ENCODE assay signal across 7 mouse cellular contexts in the genomic region with DNA sequence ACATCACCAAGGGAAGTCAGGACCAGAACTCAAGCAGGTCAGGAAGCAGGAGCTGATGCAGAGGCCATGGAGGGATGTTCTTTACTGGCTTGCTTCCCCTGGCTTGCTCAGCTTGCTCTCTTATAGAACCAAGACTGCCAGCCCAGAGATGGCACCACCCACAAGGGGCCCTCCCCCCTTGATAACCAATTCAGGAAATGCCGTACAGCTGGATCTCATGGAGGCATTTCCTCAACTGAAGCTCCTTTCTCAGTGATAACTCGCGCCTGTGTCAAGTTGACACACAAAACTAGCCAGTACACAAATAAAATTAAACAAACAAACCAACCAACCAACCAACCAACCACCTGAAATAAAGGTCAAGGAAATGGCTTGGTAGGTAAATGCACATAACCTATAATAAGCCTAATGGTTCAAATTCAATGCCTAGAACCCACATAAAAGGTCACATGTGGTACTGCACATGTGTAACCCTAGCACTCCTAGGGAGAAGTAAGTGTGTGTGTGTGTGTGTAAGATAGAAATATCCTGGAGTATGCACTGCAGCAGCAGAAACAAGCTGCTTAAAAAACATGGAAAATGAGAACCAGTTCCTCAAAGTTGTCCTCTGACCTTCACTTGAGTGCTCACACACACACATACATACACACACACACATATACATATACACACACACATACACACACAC. TPM values are rescaled to one million over a fixed set of nuclear protein-coding genes. Genes with fewer than 3 reads are reported as not detected.
DNase-seq lines count a peak whose midpoint lies in the region; ATAC-seq and TF ChIP-seq lines count a peak whose summit lies in the region.
"Not testable (repeated sequence)": the region's sequence is repeated elsewhere in the genome, so short reads cannot be mapped to it uniquely, and the experiment has no call there.

No protein-coding gene starts in this region.

- not testable (repeated sequence) for H3K36me3 ChIP-seq in forebrain, embryonic 12.5 days (replicated peaks); kidney, embryonic 14.5 days (ENCODE audit: control insufficient read depth, insufficient read depth, low read length); liver, embryonic 14.5 days (replicated peaks; ENCODE audit: control insufficient read depth, insufficient read depth, low read depth); midbrain, embryonic 14.5 days (ENCODE audit: control insufficient read depth, insufficient read depth, low read length); stomach, embryonic 15.5 days
- peaks cover 33% of the 10 kb centered on the region for H3K36me3 ChIP-seq in hindbrain, embryonic 10.5 days

- H3K27me3 ChIP-seq in forebrain, embryonic 12.5 days; hindbrain, embryonic 10.5 days (ENCODE audit: insufficient read depth, poor library complexity, severe bottlenecking); kidney, embryonic 14.5 days (ENCODE audit: control insufficient read depth, insufficient read depth, low read length); liver, embryonic 14.5 days (ENCODE audit: control insufficient read depth, insufficient read depth, low read length); midbrain, embryonic 14.5 days (ENCODE audit: control insufficient read depth, insufficient read depth, low read length); stomach, embryonic 15.5 days (replicated peaks): not testable (repeated sequence)

- peak overlapping the region; percentile 77 for H3K4me3 ChIP-seq in forebrain, embryonic 12.5 days (replicated peaks)
- peak overlapping the region; percentile 79 for H3K4me3 ChIP-seq in hindbrain, embryonic 10.5 days
- peak overlapping the region; percentile 65; the same call in 1 of the 2 replicates for H3K4me3 ChIP-seq in kidney, embryonic 14.5 days (ENCODE audit: low read length)
- H3K4me3 ChIP-seq in liver, embryonic 14.5 days (ENCODE audit: insufficient read depth in 1 of 2, low read depth in 2 of 2, low read length in 2 of 2), result peak overlapping the region; percentile 88 to 90
- not testable (repeated sequence) for H3K4me3 ChIP-seq in midbrain, embryonic 14.5 days (replicated peaks; ENCODE audit: low read depth, low read length)
- peak overlapping the region; percentile 85; the same call in 1 of the 2 replicates for H3K4me3 ChIP-seq in stomach, embryonic 15.5 days (replicated peaks)

- not testable (repeated sequence) for ATAC-seq in forebrain, embryonic 12.5 days (ENCODE audit: low FRiP score); kidney, embryonic 14.5 days (ENCODE audit: low FRiP score, low TSS enrichment); liver, embryonic 14.5 days (ENCODE audit: insufficient read depth); midbrain, embryonic 14.5 days (ENCODE audit: low FRiP score, low TSS enrichment); stomach, embryonic 15.5 days (ENCODE audit: insufficient read depth, low FRiP score, low read depth)

- H3K27ac ChIP-seq in forebrain, embryonic 12.5 days; hindbrain, embryonic 10.5 days; kidney, embryonic 14.5 days (ENCODE audit: low read depth, low read length); midbrain, embryonic 14.5 days (replicated peaks; ENCODE audit: low read depth, low read length); stomach, embryonic 15.5 days: not testable (repeated sequence)
- H3K27ac ChIP-seq in liver, embryonic 14.5 days, result peak overlapping the region; percentile 78

- not testable (repeated sequence) for TF ChIP-seq EP300 in liver, embryonic 14.5 days (IDR thresholded peaks at IDR 0.05; ENCODE audit: low read depth)

- TF ChIP-seq CTCF in liver, embryonic 14.5 days (IDR thresholded peaks at IDR 0.05; ENCODE audit: low read depth), result not testable (repeated sequence)

- H3K9ac ChIP-seq in forebrain, embryonic 12.5 days, result peak overlapping the region; percentile 71
- not testable (repeated sequence) for H3K9ac ChIP-seq in kidney, embryonic 14.5 days (ENCODE audit: low read depth, low read length); midbrain, embryonic 14.5 days (replicated peaks; ENCODE audit: low read length); stomach, embryonic 15.5 days
- peak overlapping the region; percentile 79 for H3K9ac ChIP-seq in liver, embryonic 14.5 days (replicated peaks)

- peak overlapping the region; percentile 72 for H3K4me2 ChIP-seq in forebrain, embryonic 12.5 days
- peak overlapping the region; percentile 72 for H3K4me2 ChIP-seq in kidney, embryonic 14.5 days (replicated peaks; ENCODE audit: low read depth, low read length)
- peak overlapping the region; percentile 86 for H3K4me2 ChIP-seq in liver, embryonic 14.5 days (ENCODE audit: low read depth)
- peak overlapping the region; percentile 74 for H3K4me2 ChIP-seq in midbrain, embryonic 14.5 days (ENCODE audit: low read length)
- H3K4me2 ChIP-seq in stomach, embryonic 15.5 days, result peak overlapping the region; percentile 69

- peak; percentile 15 for DNase-seq in T-cell, adult 2 months (ENCODE audit: low spot score)
- DNase-seq in hindbrain, embryonic 10.5 days (ENCODE audit: low spot score); midbrain, embryonic 14.5 days: not testable (repeated sequence)
- DNase-seq in liver, embryonic 14.5 days (ENCODE audit: low read depth in 3 of 3, low spot score in 3 of 3), result peak in 2 of 3 experiments; percentile 25 to 30

- peaks cover 12% of the 10 kb centered on the region for H3K4me1 ChIP-seq in forebrain, embryonic 12.5 days
- H3K4me1 ChIP-seq in hindbrain, embryonic 10.5 days (replicated peaks), result peaks cover 18% of the 10 kb centered on the region
- H3K4me1 ChIP-seq in kidney, embryonic 14.5 days (ENCODE audit: control insufficient read depth, insufficient read depth, low read length), result peaks cover 11% of the 10 kb centered on the region; the same call in 1 of the 2 replicates
- peaks cover 10 to 17% of the 10 kb centered on the region in 2 experiments for H3K4me1 ChIP-seq in liver, embryonic 14.5 days (replicated peaks; ENCODE audit: control insufficient read depth in 2 of 2, insufficient read depth in 2 of 2, low read length in 1 of 2)
- not testable (repeated sequence) for H3K4me1 ChIP-seq in midbrain, embryonic 14.5 days (ENCODE audit: control insufficient read depth, insufficient read depth, low read length); stomach, embryonic 15.5 days

- not testable (repeated sequence) for H3K9me3 ChIP-seq in forebrain, embryonic 12.5 days; hindbrain, embryonic 10.5 days; kidney, embryonic 14.5 days (ENCODE audit: control insufficient read depth, low read length); liver, embryonic 14.5 days (ENCODE audit: control insufficient read depth, low read length); midbrain, embryonic 14.5 days (ENCODE audit: control insufficient read depth, low read length); stomach, embryonic 15.5 days

- 83% methylated on average over 3 of the region's 3 CpGs for WGBS in forebrain, embryonic 12.5 days
- WGBS in hindbrain, embryonic 10.5 days, result 92% methylated on average over 3 of the region's 3 CpGs
- WGBS in kidney, embryonic 14.5 days, result 80% methylated on average over 3 of the region's 3 CpGs
- WGBS in liver, embryonic 14.5 days (ENCODE audit: insufficient replicate concordance), result 7% methylated on average over 3 of the region's 3 CpGs
- WGBS in midbrain, embryonic 14.5 days, result 89% methylated on average over 3 of the region's 3 CpGs
- 64% methylated on average over 3 of the region's 3 CpGs for WGBS in stomach, embryonic 15.5 days

RNA-seq across cellular contexts. Expression of a gene that starts 1.5 kb away (rescaled TPM):
- polyA plus RNA-seq in forebrain, embryonic 12.5 days (2016; fragmentation: Nextera tagmentation; extraction: Ambion mirVana), result 14.3 and 17.9 TPM in 2 replicates
- polyA plus RNA-seq in hindbrain, embryonic 10.5 days (2016; fragmentation: Nextera tagmentation; extraction: Ambion mirVana), result 13.7 and 14.6 TPM in 2 replicates
- polyA plus RNA-seq in kidney, embryonic 14.5 days (2014; fragmentation: Nextera tagmentation; extraction: Ambion mirVana), result 8.5 and 9.3 TPM in 2 replicates
- polyA plus RNA-seq in liver, embryonic 14.5 days (2012; rRNA removed), result 3.4 and 4.2 TPM in 2 replicates
- polyA plus RNA-seq in liver, embryonic 14.5 days (2014; fragmentation: Nextera tagmentation; extraction: Ambion mirVana), result 4.0 and 4.2 TPM in 2 replicates
- 3.3 and 3.7 TPM in 2 replicates for polyA plus RNA-seq in midbrain, embryonic 14.5 days (2014; fragmentation: Nextera tagmentation; extraction: Ambion mirVana)
- 5.5 and 6.1 TPM in 2 replicates for polyA plus RNA-seq in stomach, embryonic 15.5 days (2015; fragmentation: Nextera tagmentation; extraction: Ambion mirVana)

RNA-seq across cellular contexts. Expression of a gene that starts 1.8 kb away (rescaled TPM):
- 64.0 and 68.2 TPM in 2 replicates for polyA plus RNA-seq in forebrain, embryonic 12.5 days (2016; fragmentation: Nextera tagmentation; extraction: Ambion mirVana)
- polyA plus RNA-seq in hindbrain, embryonic 10.5 days (2016; fragmentation: Nextera tagmentation; extraction: Ambion mirVana), result 57.6 and 73.0 TPM in 2 replicates
- polyA plus RNA-seq in kidney, embryonic 14.5 days (2014; fragmentation: Nextera tagmentation; extraction: Ambion mirVana), result 61.5 and 75.7 TPM in 2 replicates
- polyA plus RNA-seq in liver, embryonic 14.5 days (2012; rRNA removed), result 7.6 and 13.3 TPM in 2 replicates
- 22.4 and 22.5 TPM in 2 replicates for polyA plus RNA-seq in liver, embryonic 14.5 days (2014; fragmentation: Nextera tagmentation; extraction: Ambion mirVana)
- polyA plus RNA-seq in midbrain, embryonic 14.5 days (2014; fragmentation: Nextera tagmentation; extraction: Ambion mirVana), result 68.4 and 79.9 TPM in 2 replicates
- polyA plus RNA-seq in stomach, embryonic 15.5 days (2015; fragmentation: Nextera tagmentation; extraction: Ambion mirVana), result 48.0 and 55.7 TPM in 2 replicates

RNA-seq across cellular contexts. Expression of a gene that starts 39.7 kb away (rescaled TPM):
- polyA plus RNA-seq in forebrain, embryonic 12.5 days (2016; fragmentation: Nextera tagmentation; extraction: Ambion mirVana), result 6.3 and 7.8 TPM in 2 replicates
- 7.4 and 9.1 TPM in 2 replicates for polyA plus RNA-seq in hindbrain, embryonic 10.5 days (2016; fragmentation: Nextera tagmentation; extraction: Ambion mirVana)
- 3.8 and 8.9 TPM in 2 replicates for polyA plus RNA-seq in kidney, embryonic 14.5 days (2014; fragmentation: Nextera tagmentation; extraction: Ambion mirVana)
- polyA plus RNA-seq in liver, embryonic 14.5 days (2012; rRNA removed), result 0.39 and 0.44 TPM in 2 replicates
- polyA plus RNA-seq in liver, embryonic 14.5 days (2014; fragmentation: Nextera tagmentation; extraction: Ambion mirVana), result 0.33 and 0.62 TPM in 2 replicates
- 7.2 and 8.0 TPM in 2 replicates for polyA plus RNA-seq in midbrain, embryonic 14.5 days (2014; fragmentation: Nextera tagmentation; extraction: Ambion mirVana)
- polyA plus RNA-seq in stomach, embryonic 15.5 days (2015; fragmentation: Nextera tagmentation; extraction: Ambion mirVana), result 5.7 and 6.4 TPM in 2 replicates

RNA-seq across cellular contexts. Expression of a gene that starts 53.9 kb away (rescaled TPM):
- polyA plus RNA-seq in forebrain, embryonic 12.5 days (2016; fragmentation: Nextera tagmentation; extraction: Ambion mirVana), result 7.2 and 10.5 TPM in 2 replicates
- 8.1 and 14.7 TPM in 2 replicates for polyA plus RNA-seq in hindbrain, embryonic 10.5 days (2016; fragmentation: Nextera tagmentation; extraction: Ambion mirVana)
- 0.93 and 1.0 TPM in 2 replicates for polyA plus RNA-seq in kidney, embryonic 14.5 days (2014; fragmentation: Nextera tagmentation; extraction: Ambion mirVana)
- polyA plus RNA-seq in liver, embryonic 14.5 days (2012; rRNA removed), result not detected in 2 replicates
- polyA plus RNA-seq in liver, embryonic 14.5 days (2014; fragmentation: Nextera tagmentation; extraction: Ambion mirVana), result not detected in 2 replicates
- 12.9 and 13.2 TPM in 2 replicates for polyA plus RNA-seq in midbrain, embryonic 14.5 days (2014; fragmentation: Nextera tagmentation; extraction: Ambion mirVana)
- polyA plus RNA-seq in stomach, embryonic 15.5 days (2015; fragmentation: Nextera tagmentation; extraction: Ambion mirVana), result 0.30 and 0.55 TPM in 2 replicates
